Mouse (Mus musculus): ENCODE results near the gene Ptprs.

Gene Ptprs

DNA sequence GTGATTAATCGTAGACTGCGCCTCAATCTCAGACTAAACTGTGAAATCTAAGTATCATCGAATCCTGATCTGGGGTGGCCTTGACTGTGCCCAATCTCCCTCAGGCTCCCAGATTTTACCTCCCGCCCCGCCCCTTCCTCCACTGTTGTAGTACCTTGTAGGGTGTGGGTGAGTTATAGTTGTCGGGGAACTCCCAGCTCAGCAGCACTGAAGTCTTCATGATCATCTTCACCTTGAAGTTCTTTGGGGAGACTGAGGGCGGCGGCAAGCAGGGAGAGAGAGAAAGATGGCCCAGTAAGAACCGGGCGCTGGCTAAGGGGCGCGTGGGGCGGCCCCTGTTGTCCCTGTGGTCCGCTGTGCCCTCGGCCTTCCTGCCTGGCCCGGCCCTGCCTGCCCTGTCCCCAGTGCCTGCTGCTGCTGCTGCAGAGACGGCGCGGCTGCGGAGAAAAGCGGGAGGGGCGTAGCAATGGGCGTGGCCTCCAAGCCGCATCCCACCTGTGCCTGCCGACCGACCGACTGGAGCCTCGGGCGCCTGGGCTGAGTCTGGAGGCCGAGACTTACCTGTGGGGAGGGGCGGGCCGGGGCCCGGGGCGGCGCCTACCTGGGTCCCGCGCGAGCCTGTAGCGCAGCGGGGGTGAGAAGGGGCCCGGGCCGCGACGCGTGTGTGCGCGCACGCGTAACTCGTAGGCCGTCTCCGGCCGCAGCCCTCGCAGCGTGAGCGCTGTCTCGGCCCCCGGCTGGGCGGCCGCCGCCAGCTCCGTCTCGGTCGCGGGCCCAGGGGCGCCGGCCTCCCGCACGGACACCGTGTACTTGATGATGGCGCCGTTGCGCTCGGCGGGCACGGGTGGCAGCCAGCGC is 51.3 kb downstream of the Ptprs start:
- Histone ChIP-seq H3K4me1 (replicated peaks; ENCODE audit: low read depth, low read length) (peaks cover 71% of the 10 kb centered on the region), H3K27me3 (ENCODE audit: insufficient read depth, low read length) (peaks cover 35% of the 10 kb centered on the region), H3K36me3 (ENCODE audit: insufficient read depth, low read length) (peaks cover 41% of the 10 kb centered on the region), H3K4me3 (replicated peaks; ENCODE audit: low read length) (peak overlapping the region; percentile 84), H3K9me3 (ENCODE audit: low read length) (no peaks in the 10 kb centered on the region)
- no peak for TF ChIP-seq NANOG (IDR thresholded peaks at IDR 0.05; ENCODE audit: borderline replicate concordance, low read length)
- TF ChIP-seq POU5F1 (IDR thresholded peaks at IDR 0.05; ENCODE audit: borderline replicate concordance, low read length) = no peak
- no peak for TF ChIP-seq CTCF (conservative IDR thresholded peaks at IDR 0.05; ENCODE audit: low read length)

DNA sequence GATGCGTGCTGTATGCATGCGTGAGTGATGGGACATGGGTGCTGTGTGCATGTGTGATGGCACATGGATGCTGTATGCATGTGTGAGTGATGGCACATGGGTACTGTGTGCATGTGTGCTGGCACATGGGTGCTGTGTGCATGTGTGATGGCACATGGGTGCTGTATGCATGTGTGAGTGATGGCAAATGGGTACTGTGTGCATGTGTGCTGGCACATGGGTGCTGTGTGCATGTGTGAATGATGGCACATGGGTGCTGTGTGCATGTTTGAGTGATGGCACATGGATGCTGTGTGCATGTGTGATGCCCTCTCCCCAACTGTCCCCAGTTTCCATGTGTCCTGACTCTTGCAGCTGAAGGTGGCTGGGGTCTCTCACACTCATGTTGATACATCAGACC is 56.3 kb downstream of the Ptprs start:
- Histone ChIP-seq H3K27me3 (ENCODE audit: insufficient read depth, low read length) (no peaks in the 10 kb centered on the region), H3K4me3 (replicated peaks; ENCODE audit: low read length) (no peak overlapping the region), H3K36me3 (ENCODE audit: insufficient read depth, low read length) (peaks cover 91% of the 10 kb centered on the region), H3K9me3 (ENCODE audit: low read length) (no peaks in the 10 kb centered on the region), H3K4me1 (replicated peaks; ENCODE audit: low read depth, low read length) (peaks cover 82% of the 10 kb centered on the region)
- TF ChIP-seq NANOG (IDR thresholded peaks at IDR 0.05; ENCODE audit: borderline replicate concordance, low read length) (no peak), CTCF (conservative IDR thresholded peaks at IDR 0.05; ENCODE audit: low read length) (no peak), POU5F1 (IDR thresholded peaks at IDR 0.05; ENCODE audit: borderline replicate concordance, low read length) (no peak)

DNA sequence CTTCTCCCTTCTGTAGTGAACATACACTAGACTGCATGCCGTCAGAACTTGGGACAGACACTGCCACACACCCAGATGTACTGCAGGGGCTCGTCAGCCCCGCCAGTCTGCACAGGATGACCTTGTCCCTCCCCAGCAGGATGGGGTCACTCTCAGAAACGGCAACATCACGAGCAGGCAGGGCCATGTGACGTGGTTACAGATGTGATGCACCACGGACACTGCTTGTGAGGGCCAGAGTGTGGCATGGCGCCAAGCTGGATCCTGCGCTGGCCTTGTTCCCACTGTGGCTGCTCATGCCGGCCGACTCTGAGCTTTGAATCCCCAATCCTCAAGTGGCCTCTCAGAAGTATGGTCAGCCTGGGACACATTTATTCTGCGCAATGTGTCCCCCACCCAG is 58.0 kb downstream of the Ptprs start:
- H3K4me1 ChIP-seq (replicated peaks; ENCODE audit: low read depth, low read length) = peaks cover 76% of the 10 kb centered on the region
- H3K27me3 ChIP-seq (ENCODE audit: insufficient read depth, low read length) = no peaks in the 10 kb centered on the region
- TF ChIP-seq CTCF (conservative IDR thresholded peaks at IDR 0.05; ENCODE audit: low read length) (no peak), POU5F1 (IDR thresholded peaks at IDR 0.05; ENCODE audit: borderline replicate concordance, low read length) (no peak), NANOG (IDR thresholded peaks at IDR 0.05; ENCODE audit: borderline replicate concordance, low read length) (no peak)
- peaks cover 96% of the 10 kb centered on the region for H3K36me3 ChIP-seq (ENCODE audit: insufficient read depth, low read length)
- no peaks in the 10 kb centered on the region for H3K9me3 ChIP-seq (ENCODE audit: low read length)
- no peak overlapping the region for H3K4me3 ChIP-seq (replicated peaks; ENCODE audit: low read length)

DNA sequence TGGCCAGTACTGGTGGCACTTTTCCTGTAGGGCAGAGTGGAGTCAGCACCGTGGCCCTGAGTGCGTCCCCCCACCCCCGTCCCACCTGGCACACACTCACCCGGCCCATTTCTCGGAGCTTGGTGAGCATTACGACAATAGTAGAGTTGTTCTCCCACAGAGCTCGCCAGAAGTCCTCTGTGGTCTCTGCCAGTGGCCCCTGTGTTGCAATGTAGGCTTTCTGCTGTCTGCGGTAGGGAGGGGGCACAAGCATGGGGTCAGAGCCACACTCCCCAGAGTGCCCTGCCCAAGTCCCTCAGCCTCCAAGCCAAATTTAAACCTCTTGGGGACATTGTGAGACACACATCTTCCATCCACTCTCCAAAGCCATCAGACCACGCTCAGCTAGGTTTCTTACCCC is 61.5 kb downstream of the Ptprs start:
- Histone ChIP-seq H3K4me1 (replicated peaks; ENCODE audit: low read depth, low read length) (peaks cover 57% of the 10 kb centered on the region), H3K4me3 (replicated peaks; ENCODE audit: low read length) (no peak overlapping the region), H3K36me3 (ENCODE audit: insufficient read depth, low read length) (peaks cover 90% of the 10 kb centered on the region), H3K27me3 (ENCODE audit: insufficient read depth, low read length) (no peaks in the 10 kb centered on the region), H3K9me3 (ENCODE audit: low read length) (no peaks in the 10 kb centered on the region)
- TF ChIP-seq NANOG (IDR thresholded peaks at IDR 0.05; ENCODE audit: borderline replicate concordance, low read length) = no peak

DNA sequence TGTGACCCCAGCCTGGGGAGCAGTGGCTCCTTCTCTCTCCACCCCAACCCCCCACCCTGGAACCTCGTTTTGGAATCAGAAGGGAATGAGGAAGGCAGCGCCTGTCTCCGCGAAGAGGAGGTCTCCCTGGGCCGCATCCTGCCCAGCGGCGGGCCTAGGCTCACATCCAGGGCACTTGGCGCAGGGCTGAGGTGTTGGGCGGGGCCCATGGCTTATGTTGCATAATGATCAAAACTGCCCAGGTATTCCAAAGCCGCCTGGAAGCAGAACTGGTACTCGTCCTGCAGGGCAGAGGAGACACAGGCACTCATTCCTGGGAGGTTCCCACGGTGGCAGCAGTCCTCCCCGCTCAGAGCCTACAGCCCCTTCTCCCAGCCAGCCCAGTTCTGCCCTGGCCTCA is 63.2 kb downstream of the Ptprs start:
- TF ChIP-seq POU5F1 (IDR thresholded peaks at IDR 0.05; ENCODE audit: borderline replicate concordance, low read length) (no peak), CTCF (conservative IDR thresholded peaks at IDR 0.05; ENCODE audit: low read length) (no peak), NANOG (IDR thresholded peaks at IDR 0.05; ENCODE audit: borderline replicate concordance, low read length) (no peak)
- H3K4me1 ChIP-seq (replicated peaks; ENCODE audit: low read depth, low read length) = peaks cover 47% of the 10 kb centered on the region
- H3K27me3 ChIP-seq (ENCODE audit: insufficient read depth, low read length) = no peaks in the 10 kb centered on the region
- H3K36me3 ChIP-seq (ENCODE audit: insufficient read depth, low read length) = peaks cover 73% of the 10 kb centered on the region
- peak overlapping the region; percentile 54 for H3K4me3 ChIP-seq (replicated peaks; ENCODE audit: low read length)
- no peaks in the 10 kb centered on the region for H3K9me3 ChIP-seq (ENCODE audit: low read length)

DNA sequence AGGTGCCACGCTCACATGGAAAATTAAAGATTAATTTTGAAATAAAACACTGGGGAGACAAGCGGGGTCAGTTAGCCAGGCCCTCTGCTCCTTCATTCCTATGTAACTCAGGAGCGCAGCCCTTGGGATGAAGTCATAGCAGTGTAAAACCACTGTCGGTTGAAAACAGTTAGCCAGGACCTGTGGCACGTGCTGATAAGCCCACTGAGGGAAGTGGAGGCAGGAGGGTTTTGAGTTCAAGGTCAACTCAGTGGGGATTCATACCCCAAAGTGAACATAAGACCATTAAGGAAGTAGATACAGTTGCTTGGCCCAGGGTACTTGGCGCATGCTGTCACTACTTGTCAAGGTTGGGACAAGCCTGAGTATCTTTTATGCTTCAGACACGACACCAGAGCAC is 64.8 kb downstream of the Ptprs start:
- TF ChIP-seq NANOG (IDR thresholded peaks at IDR 0.05; ENCODE audit: borderline replicate concordance, low read length) (no peak), CTCF (conservative IDR thresholded peaks at IDR 0.05; ENCODE audit: low read length) (no peak), POU5F1 (IDR thresholded peaks at IDR 0.05; ENCODE audit: borderline replicate concordance, low read length) (no peak)
- H3K4me3 ChIP-seq (replicated peaks; ENCODE audit: low read length) = no peak overlapping the region
- H3K36me3 ChIP-seq (ENCODE audit: insufficient read depth, low read length) = peaks cover 56% of the 10 kb centered on the region
- H3K9me3 ChIP-seq (ENCODE audit: low read length) = no peaks in the 10 kb centered on the region
- H3K4me1 ChIP-seq (replicated peaks; ENCODE audit: low read depth, low read length) = peaks cover 31% of the 10 kb centered on the region
- no peaks in the 10 kb centered on the region for H3K27me3 ChIP-seq (ENCODE audit: insufficient read depth, low read length)

DNA sequence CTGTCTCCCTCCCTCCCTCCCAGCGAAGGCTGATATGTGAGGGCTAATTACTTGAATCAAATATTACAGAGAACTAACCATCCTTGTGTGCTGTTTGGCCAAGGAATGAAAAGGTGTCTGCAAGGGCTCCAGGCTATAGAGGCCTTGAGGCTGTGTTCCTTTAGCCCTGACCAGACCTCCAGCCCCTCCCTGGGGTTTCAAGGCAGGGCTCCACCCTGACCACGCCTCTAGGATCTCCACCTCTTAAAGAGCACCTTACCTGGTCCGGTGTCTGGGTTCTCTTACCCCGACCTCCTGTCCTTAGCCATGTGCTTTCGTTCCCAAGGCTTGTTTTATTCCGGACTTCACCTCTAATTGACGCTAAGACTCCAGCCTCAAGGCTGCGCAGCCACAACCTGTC is 66.5 kb downstream of the Ptprs start:
- no peak overlapping the region for H3K4me3 ChIP-seq (replicated peaks; ENCODE audit: low read length)
- TF ChIP-seq NANOG (IDR thresholded peaks at IDR 0.05; ENCODE audit: borderline replicate concordance, low read length) = no peak
- no peak for TF ChIP-seq POU5F1 (IDR thresholded peaks at IDR 0.05; ENCODE audit: borderline replicate concordance, low read length)
- TF ChIP-seq CTCF (conservative IDR thresholded peaks at IDR 0.05; ENCODE audit: low read length) = no peak
- H3K36me3 ChIP-seq (ENCODE audit: insufficient read depth, low read length) = peaks cover 42% of the 10 kb centered on the region
- peaks cover 23% of the 10 kb centered on the region for H3K4me1 ChIP-seq (replicated peaks; ENCODE audit: low read depth, low read length)
- no peaks in the 10 kb centered on the region for H3K9me3 ChIP-seq (ENCODE audit: low read length)
- no peaks in the 10 kb centered on the region for H3K27me3 ChIP-seq (ENCODE audit: insufficient read depth, low read length)

DNA sequence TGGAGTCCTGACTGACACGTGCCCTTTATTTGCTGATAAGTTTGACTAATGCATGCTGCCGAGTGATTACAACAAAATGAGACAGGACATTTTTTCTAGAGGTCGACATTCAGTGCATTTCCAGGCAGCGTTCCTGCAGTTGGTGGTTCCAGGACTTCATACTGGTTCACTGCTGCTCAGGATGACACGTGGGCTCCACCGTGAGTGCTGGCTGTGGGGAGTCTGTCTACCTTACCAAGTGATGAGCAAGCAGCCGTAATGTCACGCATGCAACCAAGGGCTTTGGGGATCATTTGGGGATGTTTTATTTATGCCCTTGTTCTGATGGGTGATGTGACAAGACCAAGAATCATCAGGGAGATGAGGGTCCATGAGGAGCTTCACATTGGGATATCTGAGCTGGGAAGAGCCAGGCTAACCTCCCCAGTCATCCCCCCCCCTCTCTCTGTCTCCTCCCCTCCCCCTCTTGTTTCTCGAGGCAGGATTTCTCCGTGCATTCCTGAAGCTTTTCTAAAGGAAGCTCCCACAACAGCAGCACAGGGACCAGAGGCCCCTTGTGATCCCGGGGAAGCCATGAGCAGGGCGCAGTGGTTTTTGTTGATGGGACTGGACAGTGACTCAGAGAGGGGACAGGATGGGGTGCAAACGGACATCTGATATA is 67.2 kb downstream of the Ptprs start:
- H3K9me3 ChIP-seq (ENCODE audit: low read length) = no peaks in the 10 kb centered on the region
- H3K27me3 ChIP-seq (ENCODE audit: insufficient read depth, low read length) = no peaks in the 10 kb centered on the region
- peaks cover 40% of the 10 kb centered on the region for H3K36me3 ChIP-seq (ENCODE audit: insufficient read depth, low read length)
- TF ChIP-seq CTCF (conservative IDR thresholded peaks at IDR 0.05; ENCODE audit: low read length) = no peak
- no peak for TF ChIP-seq POU5F1 (IDR thresholded peaks at IDR 0.05; ENCODE audit: borderline replicate concordance, low read length)
- no peak for TF ChIP-seq NANOG (IDR thresholded peaks at IDR 0.05; ENCODE audit: borderline replicate concordance, low read length)
- no peak overlapping the region for H3K4me3 ChIP-seq (replicated peaks; ENCODE audit: low read length)
- H3K4me1 ChIP-seq (replicated peaks; ENCODE audit: low read depth, low read length) = peaks cover 22% of the 10 kb centered on the region
